Mouse (Mus musculus) ES-E14 (cell line): Measurements from ENCODE around the gene Rasl10a. TPM values are rescaled to one million over a fixed set of nuclear protein-coding genes. Genes with fewer than 3 reads are reported as not detected.

Source experiments
- DNase-seq: peaks from one replicate; pipeline ENCODE4 v3.0.0-alpha.2; 2013; ENCODE audit warnings: low read depth, low spot score
- H3K27ac ChIP-seq: 2 replicates; pipeline ENCODE4 v1.5.1; 2012; ENCODE audit warnings: low read depth, mild to moderate bottlenecking, low read length, moderate library complexity, mixed read lengths; ENCODE audit not compliant: poor library complexity, insufficient read depth, severe bottlenecking
- H3K36me3 ChIP-seq: 2 replicates; pipeline ENCODE4 v1.6.1; 2012; ENCODE audit warnings: mild to moderate bottlenecking, low read length, moderate library complexity, mixed read lengths; ENCODE audit not compliant: control insufficient read depth, poor library complexity, insufficient read depth, severe bottlenecking
- H3K4me1 ChIP-seq, 2 experiments: fragments of 150-350 bp in 1 of 2; sonication (generic) in 1 of 2; 2 replicates each; pipeline ENCODE4 v1.6.1; 2012; ENCODE audit warnings: low read length in 2 of 2, mild to moderate bottlenecking in 1 of 2, mixed read lengths in 1 of 2; ENCODE audit not compliant: control insufficient read depth in 2 of 2, insufficient read depth in 2 of 2, poor library complexity in 1 of 2
- H3K4me3 ChIP-seq, 2 experiments: fragments of 150-350 bp in 1 of 2; sonication (generic) in 1 of 2; 2 replicates each; pipeline ENCODE4 v1.5.1; 2012; ENCODE audit warnings: low read length in 2 of 2, low read depth in 1 of 2, mild to moderate bottlenecking in 1 of 2, mixed read lengths in 1 of 2; ENCODE audit not compliant: insufficient read depth in 1 of 2, poor library complexity in 1 of 2, severe bottlenecking in 1 of 2
- H3K9ac ChIP-seq: 2 replicates; pipeline ENCODE4 v1.6.1; 2012; ENCODE audit warnings: low read depth, mild to moderate bottlenecking, low read length, mixed read lengths; ENCODE audit not compliant: poor library complexity, insufficient read depth, severe bottlenecking
- H3K9me3 ChIP-seq: fragments of 150-350 bp; sonication (generic); 2 replicates; pipeline ENCODE4 v1.6.1; 2012; ENCODE audit warnings: low read depth, mild to moderate bottlenecking, low read length; ENCODE audit not compliant: control insufficient read depth, insufficient read depth
- CHD2 ChIP-seq: IDR thresholded peaks from 2 replicates; pipeline ENCODE4 v1.6.1; 2014; ENCODE audit warnings: mild to moderate bottlenecking, low read depth, low read length, inconsistent platforms
- HCFC1 ChIP-seq: IDR thresholded peaks from 2 replicates; pipeline ENCODE4 v1.6.1; 2012; ENCODE audit warnings: low read length, inconsistent platforms, borderline replicate concordance; ENCODE audit not compliant: insufficient read depth
- MAFK ChIP-seq: IDR thresholded peaks from 2 replicates; pipeline ENCODE4 v1.6.1; 2014; ENCODE audit warnings: mild to moderate bottlenecking, low read depth, low read length, inconsistent platforms; ENCODE audit not compliant: insufficient read depth
- ZC3H11A ChIP-seq: IDR thresholded peaks from 2 replicates; pipeline ENCODE4 v1.6.1; 2012; ENCODE audit warnings: low read depth, mild to moderate bottlenecking, inconsistent platforms, low read length, borderline replicate concordance
- ZNF384 ChIP-seq: IDR thresholded peaks from 2 replicates; pipeline ENCODE4 v1.6.1; 2012; ENCODE audit warnings: low read depth, low read length, inconsistent platforms
- in situ Hi-C, 2 experiments: fragments of 600-800 bp; cut with MboI; formaldehyde crosslinking; loops; one replicate each; pipeline ENCODE4 v1.15.1; 2025; ENCODE audit warnings: low sequenced_read_pairs in 2 of 2, inconsistent platforms in 1 of 2; ENCODE audit not compliant: unreplicated experiment in 2 of 2
- total RNA-seq: library from RNA; depleted of rRNA; stranded (reverse); fragments of 300-350 nt; gene quantifications from 2 replicates; pipeline ENCODE4 v1.2.3, GENCODE M21; 2012

Gene Rasl10a
- total RNA-seq, 1 experiment: 1.5 TPM

DNA sequence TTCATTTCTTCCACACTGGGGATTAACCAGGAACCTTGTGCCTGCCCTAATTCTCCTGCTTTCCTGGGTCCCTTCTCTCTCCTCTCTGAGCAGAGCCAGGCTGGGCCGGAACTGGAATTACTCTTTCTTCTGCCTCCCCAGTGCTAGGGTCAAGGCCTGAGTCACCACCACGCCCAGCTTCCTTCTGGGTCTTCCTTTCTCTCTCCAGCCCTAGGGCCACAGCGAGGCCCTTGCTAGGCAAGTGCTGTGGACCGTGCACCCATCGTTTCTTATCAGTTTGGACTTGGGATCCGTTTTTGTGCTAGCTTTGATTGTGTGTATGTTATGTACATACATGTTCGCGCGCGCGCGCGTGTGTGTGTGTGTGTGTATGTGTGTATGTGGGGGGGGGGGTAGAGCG lies 3.8 kb upstream of the Rasl10a start:
- no peak overlapping the region for H3K27ac ChIP-seq
- no peak overlapping the region for H3K4me3 ChIP-seq
- TF ChIP-seq CHD2: no peak
- TF ChIP-seq ZNF384: no peak
- no peak for TF ChIP-seq MAFK
- TF ChIP-seq HCFC1: no peak
- TF ChIP-seq ZC3H11A: no peak
- H3K9ac ChIP-seq: no peak overlapping the region
- no peaks in the 10 kb centered on the region for H3K36me3 ChIP-seq
- no peak for DNase-seq
- in situ Hi-C loops: no loop called here
- H3K4me1 ChIP-seq: peaks cover 17 to 42% of the 10 kb centered on the region in 2 experiments
- H3K9me3 ChIP-seq: no peaks in the 10 kb centered on the region

DNA sequence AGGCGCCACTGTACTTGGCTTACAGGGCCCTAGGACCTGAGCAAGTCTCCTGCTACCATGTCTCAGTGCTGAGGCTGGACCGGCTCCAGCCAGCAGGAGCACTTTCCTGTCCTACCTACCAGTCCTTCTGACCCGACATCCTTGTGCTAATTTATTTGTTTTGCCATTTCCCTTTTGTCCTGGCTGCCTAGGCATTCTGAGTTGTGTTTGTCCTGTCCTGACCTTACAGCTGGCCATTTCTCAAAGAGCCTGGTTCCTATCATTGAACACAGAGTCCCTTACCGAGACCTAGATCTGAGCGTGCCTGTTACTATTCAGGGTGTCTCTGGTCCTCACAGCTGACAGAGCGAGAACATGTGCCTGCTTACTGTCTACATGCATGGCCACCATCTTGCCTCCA lies 3.1 kb upstream of the Rasl10a start:
- H3K9me3 ChIP-seq: no peaks in the 10 kb centered on the region
- TF ChIP-seq ZC3H11A (no peak), CHD2 (no peak), MAFK (no peak), ZNF384 (no peak), HCFC1 (no peak)
- H3K4me1 ChIP-seq: peaks cover 16 to 47% of the 10 kb centered on the region in 2 experiments
- no peak overlapping the region for H3K9ac ChIP-seq
- no peak overlapping the region for H3K27ac ChIP-seq
- no peak overlapping the region for H3K4me3 ChIP-seq
- no peak for DNase-seq
- in situ Hi-C loops: no loop called here
- H3K36me3 ChIP-seq: no peaks in the 10 kb centered on the region

GRCm38 (mm10) chr11:5055945-5056938 lies 1.7 kb upstream of the Rasl10a start:
- in situ Hi-C loops: no loop called here

GRCm38 (mm10) chr11:5057064-5057463 lies 864 bp upstream of the Rasl10a start:
- in situ Hi-C loops: no loop called here
- H3K4me1 ChIP-seq: peaks cover 8 to 46% of the 10 kb centered on the region in 2 experiments
- no peak overlapping the region for H3K9ac ChIP-seq
- no peak overlapping the region for H3K4me3 ChIP-seq
- no peak for DNase-seq
- peaks cover 9% of the 10 kb centered on the region; the same call in 1 of the 2 replicates for H3K36me3 ChIP-seq
- H3K9me3 ChIP-seq: no peaks in the 10 kb centered on the region
- TF ChIP-seq ZNF384 (no peak), HCFC1 (no peak), CHD2 (no peak), ZC3H11A (no peak), MAFK (no peak)
- no peak overlapping the region for H3K27ac ChIP-seq

More at GRCm38 (mm10) chr11:5055945-5056938, 1.7 kb upstream of the Rasl10a start:
- TF ChIP-seq CHD2: no peak
- TF ChIP-seq ZNF384: no peak
- no peak for TF ChIP-seq ZC3H11A
- no peak for TF ChIP-seq MAFK
- no peak for TF ChIP-seq HCFC1
- Histone ChIP-seq H3K27ac (no peak overlapping the region), H3K9ac (no peak overlapping the region), H3K4me3 (no peak overlapping the region), H3K36me3 (peaks cover 7% of the 10 kb centered on the region; the same call in 1 of the 2 replicates), H3K9me3 (no peaks in the 10 kb centered on the region), H3K4me1 (peaks cover 12 to 45% of the 10 kb centered on the region in 2 experiments)
- no peak for DNase-seq

DNA sequence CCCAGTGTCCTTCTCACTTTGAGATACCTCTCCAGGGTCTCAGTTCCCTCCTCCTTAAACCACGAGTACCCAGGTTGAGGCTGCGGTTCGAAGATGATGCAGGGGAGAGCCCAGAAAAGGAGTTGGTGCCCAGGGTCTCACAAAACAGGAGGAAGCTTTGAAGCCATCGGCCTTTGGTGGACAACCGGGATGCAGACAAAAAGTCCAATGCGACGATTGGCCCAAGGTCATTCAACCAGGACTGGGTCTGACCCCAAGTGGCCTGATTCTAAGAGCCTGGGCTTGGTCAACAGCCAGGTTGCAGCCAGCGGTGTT lies 430 bp upstream of the Rasl10a start:
- H3K9ac ChIP-seq: peak overlapping the region; percentile 46; the same call in 1 of the 2 replicates

More for the DNA sequence above, 430 bp upstream of the Rasl10a start:
- DNase-seq: no peak
- Histone ChIP-seq H3K4me1 (peaks cover 10 to 47% of the 10 kb centered on the region in 2 experiments), H3K36me3 (peaks cover 13% of the 10 kb centered on the region; the same call in 1 of the 2 replicates), H3K9me3 (no peaks in the 10 kb centered on the region), H3K27ac (no peak overlapping the region), H3K4me3 (peak overlapping the region; percentile 53 to 65; a peak in 3 of 4 replicates)
- in situ Hi-C loops: no loop called here
- TF ChIP-seq ZNF384: no peak
- TF ChIP-seq HCFC1: no peak
- TF ChIP-seq CHD2: no peak
- no peak for TF ChIP-seq MAFK
- TF ChIP-seq ZC3H11A: no peak
